Mouse (Mus musculus) limb, embryonic 10.5 days (tissue): ENCODE measurements around the gene Git2. TPM values are rescaled to one million over a fixed set of nuclear protein-coding genes. Genes with fewer than 3 reads are reported as not detected.

Experiments used
- DNase-seq: peaks from one replicate; pipeline ENCODE4 v3.0.0-alpha.2; 2017; ENCODE audit warnings: low spot score
- H3K27ac ChIP-seq: fragments of 300-500 bp; sonication (generic); 2 replicates; pipeline ENCODE4 v1.5.1; 2016; ENCODE audit warnings: mild to moderate bottlenecking
- H3K27me3 ChIP-seq: fragments of 300-500 bp; sonication (generic); 2 replicates; pipeline ENCODE4 v1.6.1; 2016; ENCODE audit warnings: low read depth, mild to moderate bottlenecking; ENCODE audit not compliant: poor library complexity, severe bottlenecking
- H3K36me3 ChIP-seq: fragments of 300-500 bp; sonication (generic); 2 replicates; pipeline ENCODE4 v1.6.1; 2016; ENCODE audit warnings: mild to moderate bottlenecking, moderate library complexity
- H3K4me1 ChIP-seq: fragments of 300-500 bp; sonication (generic); 2 replicates; pipeline ENCODE4 v1.6.1; 2016
- H3K4me3 ChIP-seq: fragments of 300-500 bp; sonication (generic); 2 replicates; pipeline ENCODE4 v1.5.1; 2016; ENCODE audit warnings: mild to moderate bottlenecking, moderate library complexity
- H3K9me3 ChIP-seq: fragments of 300-500 bp; sonication (generic); replicated peaks from 2 replicates; pipeline ENCODE4 v1.6.1; 2016; ENCODE audit warnings: mild to moderate bottlenecking
- WGBS: fragments of 180-500 bp; shearing (Covaris S2); methylation state at CpG from one replicate; pipeline ENCODE4 v1.1.7; 2016; 5-methylcytosine and 5-hydroxymethylcytosine counted together
- polyA plus RNA-seq: library from polyadenylated mRNA; unstranded; fragments of >200 nt; fragmentation: Nextera tagmentation; extraction: Ambion mirVana; gene quantifications from 2 replicates; pipeline ENCODE4 v1.2.1, GENCODE M21; 2016

The Git2 gene
- polyA plus RNA-seq, 1 experiment from 2014 or later: 44.8 TPM

GRCm38 (mm10) chr5:114743697-114744090 is 31.6 kb downstream of the Git2 start:
- no peaks in the 10 kb centered on the region for H3K9me3 ChIP-seq
- H3K27ac ChIP-seq: no peak overlapping the region
- no peak overlapping the region for H3K4me3 ChIP-seq
- no peak for DNase-seq
- H3K27me3 ChIP-seq: no peaks in the 10 kb centered on the region
- H3K36me3 ChIP-seq: peaks cover 88% of the 10 kb centered on the region
- no peaks in the 10 kb centered on the region for H3K4me1 ChIP-seq
- 95% methylated on average over 8 of the region's 8 CpGs for WGBS

- Histone ChIP-seq H3K9me3 (no peaks in the 10 kb centered on the region), H3K36me3 (peaks cover 88% of the 10 kb centered on the region), H3K4me3 (no peak overlapping the region), H3K27me3 (no peaks in the 10 kb centered on the region), H3K4me1 (no peaks in the 10 kb centered on the region), H3K27ac (no peak overlapping the region)
- 92% methylated on average over 13 of the region's 13 CpGs for whole genome bisulfite sequencing
- DNase-seq: no peak
Measured at GRCm38 (mm10) chr5:114742998-114743696, 32.2 kb downstream of the Git2 start.

GRCm38 (mm10) chr5:114742572-114742971 is 32.7 kb downstream of the Git2 start:
- Histone ChIP-seq H3K9me3 (no peaks in the 10 kb centered on the region), H3K4me1 (no peaks in the 10 kb centered on the region), H3K4me3 (no peak overlapping the region), H3K27me3 (no peaks in the 10 kb centered on the region), H3K36me3 (peaks cover 89% of the 10 kb centered on the region), H3K27ac (no peak overlapping the region)
- no peak for DNase-seq
- WGBS: 94% methylated on average over 10 of the region's 10 CpGs

GRCm38 (mm10) chr5:114740595-114740994 is 34.7 kb downstream of the Git2 start:
- DNase-seq: no peak
- no peak overlapping the region for H3K4me3 ChIP-seq
- WGBS: 84% methylated on average over 4 of the region's 4 CpGs

GRCm38 (mm10) chr5:114738707-114739241 is 36.5 kb downstream of the Git2 start:
- Histone ChIP-seq H3K36me3 (peaks cover 93% of the 10 kb centered on the region), H3K4me3 (no peak overlapping the region)
- no peak for DNase-seq

More at GRCm38 (mm10) chr5:114740595-114740994, 34.7 kb downstream of the Git2 start:
- no peaks in the 10 kb centered on the region for H3K27me3 ChIP-seq
- H3K9me3 ChIP-seq: no peaks in the 10 kb centered on the region
- H3K27ac ChIP-seq: no peak overlapping the region
- H3K4me1 ChIP-seq: no peaks in the 10 kb centered on the region
- peaks cover 96% of the 10 kb centered on the region for H3K36me3 ChIP-seq

GRCm38 (mm10) chr5:114737090-114737887 is 38.0 kb downstream of the Git2 start:
- 90% methylated on average over 21 of the region's 21 CpGs for WGBS
- Histone ChIP-seq H3K27me3 (no peaks in the 10 kb centered on the region), H3K9me3 (no peaks in the 10 kb centered on the region), H3K4me1 (no peaks in the 10 kb centered on the region), H3K36me3 (peaks cover 91% of the 10 kb centered on the region), H3K4me3 (no peak overlapping the region), H3K27ac (no peak overlapping the region)
- no peak for DNase-seq

More at GRCm38 (mm10) chr5:114738707-114739241, 36.5 kb downstream of the Git2 start:
- Histone ChIP-seq H3K27ac (no peak overlapping the region), H3K27me3 (no peaks in the 10 kb centered on the region), H3K9me3 (no peaks in the 10 kb centered on the region), H3K4me1 (no peaks in the 10 kb centered on the region)
- 91% methylated on average over 12 of the region's 12 CpGs for WGBS

GRCm38 (mm10) chr5:114733606-114734005 is 41.7 kb downstream of the Git2 start:
- H3K36me3 ChIP-seq: peaks cover 94% of the 10 kb centered on the region
- WGBS: 95% methylated on average over 15 of the region's 15 CpGs
- H3K27ac ChIP-seq: no peak overlapping the region
- H3K4me3 ChIP-seq: no peak overlapping the region
- no peaks in the 10 kb centered on the region for H3K27me3 ChIP-seq
- no peak for DNase-seq
- no peaks in the 10 kb centered on the region for H3K9me3 ChIP-seq
- H3K4me1 ChIP-seq: peaks cover 12% of the 10 kb centered on the region

GRCm38 (mm10) chr5:114731969-114732368 is 43.3 kb downstream of the Git2 start:
- 93% methylated on average over 15 of the region's 15 CpGs for WGBS

GRCm38 (mm10) chr5:114731498-114731897 is 43.8 kb downstream of the Git2 start:
- DNase-seq: no peak
- Histone ChIP-seq H3K9me3 (no peaks in the 10 kb centered on the region), H3K27ac (no peak overlapping the region), H3K4me1 (peaks cover 12% of the 10 kb centered on the region), H3K4me3 (no peak overlapping the region), H3K36me3 (peaks cover 88% of the 10 kb centered on the region), H3K27me3 (no peaks in the 10 kb centered on the region)
- 74% methylated on average over 6 of the region's 6 CpGs for WGBS

More at GRCm38 (mm10) chr5:114731969-114732368, 43.3 kb downstream of the Git2 start:
- Histone ChIP-seq H3K9me3 (no peaks in the 10 kb centered on the region), H3K27ac (no peak overlapping the region), H3K4me1 (peaks cover 12% of the 10 kb centered on the region), H3K27me3 (no peaks in the 10 kb centered on the region), H3K36me3 (peaks cover 93% of the 10 kb centered on the region), H3K4me3 (no peak overlapping the region)
- no peak for DNase-seq

GRCm38 (mm10) chr5:114730129-114730528 is 45.2 kb downstream of the Git2 start:
- no peaks in the 10 kb centered on the region for H3K27me3 ChIP-seq
- H3K9me3 ChIP-seq: no peaks in the 10 kb centered on the region
- H3K4me1 ChIP-seq: peaks cover 17% of the 10 kb centered on the region
- peaks cover 85% of the 10 kb centered on the region for H3K36me3 ChIP-seq
- 67% methylated on average over 10 of the region's 10 CpGs for WGBS
- no peak overlapping the region for H3K27ac ChIP-seq
- no peak overlapping the region for H3K4me3 ChIP-seq
- DNase-seq: peak; percentile 49

- Histone ChIP-seq H3K36me3 (peaks cover 82% of the 10 kb centered on the region), H3K27me3 (no peaks in the 10 kb centered on the region), H3K9me3 (no peaks in the 10 kb centered on the region), H3K4me1 (peaks cover 17% of the 10 kb centered on the region), H3K4me3 (no peak overlapping the region), H3K27ac (no peak overlapping the region)
- 96% methylated on average over 10 of the region's 10 CpGs for WGBS
- DNase-seq: no peak
Measured at GRCm38 (mm10) chr5:114728160-114728559, 47.2 kb downstream of the Git2 start.

- H3K27me3 ChIP-seq: no peaks in the 10 kb centered on the region
- WGBS: 95% methylated on average over 13 of the region's 13 CpGs
- no peaks in the 10 kb centered on the region for H3K9me3 ChIP-seq
- peaks cover 5% of the 10 kb centered on the region; the same call in 1 of the 2 replicates for H3K4me1 ChIP-seq
- DNase-seq: no peak
- H3K4me3 ChIP-seq: no peak overlapping the region
- peaks cover 86% of the 10 kb centered on the region for H3K36me3 ChIP-seq
- H3K27ac ChIP-seq: no peak overlapping the region
Measured at GRCm38 (mm10) chr5:114722846-114723245, 52.5 kb downstream of the Git2 start.

- no peak for DNase-seq
- 94% methylated on average over 10 of the region's 10 CpGs for WGBS
- Histone ChIP-seq H3K27ac (no peak overlapping the region), H3K4me1 (peaks cover 5% of the 10 kb centered on the region; the same call in 1 of the 2 replicates), H3K36me3 (peaks cover 87% of the 10 kb centered on the region), H3K9me3 (no peaks in the 10 kb centered on the region), H3K4me3 (no peak overlapping the region), H3K27me3 (no peaks in the 10 kb centered on the region)
Measured at GRCm38 (mm10) chr5:114721969-114722368, 53.3 kb downstream of the Git2 start.
